Mouse (Mus musculus) bone marrow macrophage, adult 2 months (primary cell): ENCODE results near the gene Slc4a5. TPM values are rescaled to one million over a fixed set of nuclear protein-coding genes. Genes with fewer than 3 reads are reported as not detected.
A peak's percentile ranks its signal among the peaks of the same experiment; 100 is the strongest.

Source experiments
- H3K27ac ChIP-seq: 2 replicates; pipeline ENCODE4 v1.5.1; 2012; ENCODE audit warnings: low read depth, low read length; ENCODE audit not compliant: insufficient read depth
- H3K4me1 ChIP-seq: 2 replicates; pipeline ENCODE4 v1.6.1; 2012; ENCODE audit warnings: low read length; ENCODE audit not compliant: control insufficient read depth, insufficient read depth
- H3K4me3 ChIP-seq: 2 replicates; pipeline ENCODE4 v1.5.1; 2012; ENCODE audit warnings: mild to moderate bottlenecking, low read length, moderate library complexity; ENCODE audit not compliant: insufficient read depth
- CTCF ChIP-seq: IDR thresholded peaks from 2 replicates; pipeline ENCODE4 v1.5.1; 2012; ENCODE audit warnings: low read depth, mild to moderate bottlenecking, low read length, moderate library complexity
- POLR2A ChIP-seq: IDR thresholded peaks from 2 replicates; pipeline ENCODE4 v1.6.1; 2012; ENCODE audit warnings: mild to moderate bottlenecking, low read depth, low read length, borderline replicate concordance
- polyA plus RNA-seq: library from polyadenylated mRNA; stranded (reverse); fragments of >200 nt; gene quantifications from 2 replicates; pipeline ENCODE4 v1.2.4, GENCODE M21; 2012; ENCODE audit not compliant: missing spikeins, insufficient read depth, insufficient read length

The Slc4a5 gene
- polyA plus RNA-seq, 1 experiment: 0.55 TPM

GRCm38 (mm10) chr6:83265253-83265652 lies 45.6 kb downstream of the Slc4a5 start:
- H3K27ac ChIP-seq: no peak overlapping the region
- H3K4me3 ChIP-seq: no peak overlapping the region
- TF ChIP-seq CTCF (no peak), POLR2A (no peak)

GRCm38 (mm10) chr6:83265653-83266052 lies 46.0 kb downstream of the Slc4a5 start:
- Histone ChIP-seq H3K27ac (no peak overlapping the region), H3K4me3 (no peak overlapping the region), H3K4me1 (peaks cover 7% of the 10 kb centered on the region)
- TF ChIP-seq CTCF (no peak), POLR2A (no peak)

More at GRCm38 (mm10) chr6:83265253-83265652, 45.6 kb downstream of the Slc4a5 start:
- H3K4me1 ChIP-seq: peaks cover 7% of the 10 kb centered on the region

- TF ChIP-seq POLR2A (no peak), CTCF (no peak)
- Histone ChIP-seq H3K4me1 (peaks cover 7% of the 10 kb centered on the region), H3K4me3 (peak overlapping the region; percentile 62), H3K27ac (no peak overlapping the region)
Measured at GRCm38 (mm10) chr6:83267616-83268015, 48.0 kb downstream of the Slc4a5 start.

- Histone ChIP-seq H3K4me3 (peak overlapping the region; percentile 62), H3K4me1 (peaks cover 7% of the 10 kb centered on the region), H3K27ac (no peak overlapping the region)
- TF ChIP-seq POLR2A (no peak), CTCF (no peak; the same call in 1 of the 2 replicates)
Measured at GRCm38 (mm10) chr6:83268144-83269010, 48.7 kb downstream of the Slc4a5 start.

GRCm38 (mm10) chr6:83273733-83274132 lies 54.1 kb downstream of the Slc4a5 start:
- Histone ChIP-seq H3K4me3 (no peak overlapping the region), H3K4me1 (peaks cover 3% of the 10 kb centered on the region), H3K27ac (no peak overlapping the region)
- TF ChIP-seq POLR2A (no peak), CTCF (no peak)

- H3K4me3 ChIP-seq: no peak overlapping the region
- TF ChIP-seq CTCF (no peak), POLR2A (no peak)
- H3K27ac ChIP-seq: no peak overlapping the region
- peaks cover 3% of the 10 kb centered on the region for H3K4me1 ChIP-seq
Measured at GRCm38 (mm10) chr6:83277151-83277550, 57.5 kb downstream of the Slc4a5 start.

- Histone ChIP-seq H3K4me3 (no peak overlapping the region), H3K4me1 (peaks cover 3% of the 10 kb centered on the region), H3K27ac (no peak overlapping the region)
- TF ChIP-seq POLR2A (no peak), CTCF (peak; percentile 62)
Measured at GRCm38 (mm10) chr6:83278881-83279280, 59.3 kb downstream of the Slc4a5 start.

GRCm38 (mm10) chr6:83280256-83280955 lies 60.8 kb downstream of the Slc4a5 start:
- Histone ChIP-seq H3K4me1 (no peaks in the 10 kb centered on the region), H3K27ac (no peak overlapping the region), H3K4me3 (no peak overlapping the region)
- TF ChIP-seq CTCF (peak; percentile 54), POLR2A (no peak)

GRCm38 (mm10) chr6:83300447-83301229 lies 81.0 kb downstream of the Slc4a5 start:
- TF ChIP-seq CTCF: no peak
- Histone ChIP-seq H3K4me1 (no peaks in the 10 kb centered on the region), H3K4me3 (no peak overlapping the region), H3K27ac (no peak overlapping the region)
